Mouse (Mus musculus) frontal cortex, adult (tissue): ENCODE results near the gene Celf2.

Source experiments
- ATAC-seq: cut with Nextera tagmentation; 2 replicates; pipeline ENCODE4 v1.9.2; 2017; ENCODE audit warnings: mild to moderate bottlenecking, moderate library complexity, mixed read lengths; ENCODE audit not compliant: low TSS enrichment

Gene Celf2

GRCm38 (mm10) chr2:7207691-7208504 lies 301.5 kb downstream of the Celf2 start:
- ATAC-seq = no peak

- peak; percentile 31; the same call in 1 of the 2 replicates for ATAC-seq
These were observed 315.9 kb downstream of the Celf2 start for GRCm38 (mm10) chr2:7193413-7193812.

GRCm38 (mm10) chr2:7179186-7179585 lies 330.2 kb downstream of the Celf2 start:
- peak; percentile 77 for ATAC-seq

- peak; percentile 64 for ATAC-seq
These were observed 335.9 kb downstream of the Celf2 start for GRCm38 (mm10) chr2:7173271-7174064.

DNA sequence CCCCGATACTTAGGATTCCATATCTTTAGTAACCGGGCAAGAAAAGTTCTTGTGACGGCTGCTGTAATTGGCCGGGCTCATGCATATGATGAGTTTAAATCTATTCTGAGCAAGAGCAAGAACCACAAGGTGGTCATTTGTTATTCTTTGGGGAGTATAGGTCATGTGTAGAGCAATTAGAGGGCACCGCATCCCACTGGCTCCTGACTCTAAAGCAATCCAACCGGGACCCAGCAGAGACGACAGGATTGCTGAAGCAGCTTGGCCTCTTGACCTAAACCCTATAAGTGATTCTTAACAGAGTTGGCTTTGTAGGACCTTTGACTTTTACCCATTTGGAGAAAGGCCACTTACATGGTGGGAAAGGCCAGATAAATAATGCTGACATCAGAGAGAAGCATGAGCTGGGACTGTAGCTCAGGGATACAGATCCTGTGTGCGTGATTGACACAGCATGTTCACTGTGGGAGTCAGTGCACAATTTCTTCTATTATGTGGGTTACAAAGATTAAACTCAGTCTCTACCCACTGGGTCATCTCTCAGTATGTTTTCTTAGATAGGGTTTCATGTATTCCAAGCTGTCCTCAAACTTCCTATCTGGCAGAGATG lies 338.2 kb downstream of the Celf2 start:
- ATAC-seq = no peak

DNA sequence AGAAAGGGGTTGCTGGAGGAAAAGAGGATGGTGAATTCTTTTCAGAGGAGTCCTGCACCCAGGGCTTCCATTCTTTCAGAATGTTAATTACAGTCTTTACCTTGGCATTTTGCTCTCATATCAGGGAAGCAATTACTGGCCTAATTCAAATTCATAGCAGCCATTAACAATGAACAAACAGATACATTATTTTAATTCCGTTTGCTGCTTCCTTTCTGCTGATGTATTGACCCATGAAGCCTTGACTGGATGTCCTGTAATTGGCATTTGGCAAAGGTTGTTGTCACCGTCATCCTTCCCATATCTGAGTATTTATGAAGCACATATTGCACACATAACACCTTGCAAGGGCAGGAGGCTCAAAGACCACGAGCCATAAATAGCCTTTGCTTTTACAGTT lies 343.6 kb downstream of the Celf2 start:
- no peak for ATAC-seq

GRCm38 (mm10) chr2:7160108-7160507 lies 349.3 kb downstream of the Celf2 start:
- ATAC-seq = no peak

GRCm38 (mm10) chr2:7147303-7147702 lies 362.1 kb downstream of the Celf2 start:
- no peak for ATAC-seq

DNA sequence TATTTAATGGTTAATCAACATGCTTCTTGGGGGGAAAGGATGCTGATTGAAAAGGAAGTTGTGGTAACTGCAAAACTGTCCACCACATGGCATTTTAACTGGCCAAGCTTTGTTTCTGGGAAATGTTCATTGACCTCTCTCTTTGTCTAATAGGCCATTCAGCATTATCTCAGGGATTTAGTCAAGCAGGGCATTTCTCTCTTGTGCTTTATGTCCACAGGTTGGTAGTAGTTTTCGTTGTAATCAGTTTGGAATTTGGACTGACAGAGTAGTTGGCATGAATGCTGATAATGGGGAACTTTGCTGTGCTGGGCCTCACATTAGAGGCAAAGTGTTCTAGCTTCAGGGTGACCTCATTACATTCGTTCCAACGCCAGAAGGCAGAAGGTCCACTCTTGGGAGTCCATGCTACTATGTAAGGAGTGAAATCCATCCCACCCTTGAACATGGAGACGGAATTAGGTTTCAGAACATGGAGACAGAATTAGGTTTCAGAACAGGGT lies 363.8 kb downstream of the Celf2 start:
- ATAC-seq = no peak

GRCm38 (mm10) chr2:7144871-7145270 lies 364.5 kb downstream of the Celf2 start:
- peak; percentile 66 for ATAC-seq

- ATAC-seq = peak; percentile 75
These were observed 386.0 kb downstream of the Celf2 start for GRCm38 (mm10) chr2:7123366-7123765.

DNA sequence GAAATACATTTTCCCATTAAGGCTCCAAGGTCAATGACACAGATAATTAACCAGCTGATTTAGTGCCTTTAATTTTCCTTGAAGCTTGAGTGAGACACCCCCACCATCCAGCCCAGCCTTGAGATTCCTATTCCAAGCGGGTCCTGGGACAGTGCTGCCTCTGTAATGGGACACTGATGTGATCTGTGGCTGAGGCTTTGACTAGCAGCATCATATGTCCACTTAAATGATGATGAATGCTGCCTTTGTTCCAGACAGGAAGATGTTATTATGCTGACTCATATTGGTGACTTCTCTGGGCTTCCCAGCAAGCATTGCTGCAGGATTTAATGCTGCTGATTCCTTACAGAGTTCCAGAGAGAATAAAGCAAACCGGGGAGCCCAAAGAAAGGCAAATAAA lies 393.6 kb downstream of the Celf2 start:
- no peak for ATAC-seq

- ATAC-seq = no peak
These were observed 394.2 kb downstream of the Celf2 start for GRCm38 (mm10) chr2:7115161-7115560.

DNA sequence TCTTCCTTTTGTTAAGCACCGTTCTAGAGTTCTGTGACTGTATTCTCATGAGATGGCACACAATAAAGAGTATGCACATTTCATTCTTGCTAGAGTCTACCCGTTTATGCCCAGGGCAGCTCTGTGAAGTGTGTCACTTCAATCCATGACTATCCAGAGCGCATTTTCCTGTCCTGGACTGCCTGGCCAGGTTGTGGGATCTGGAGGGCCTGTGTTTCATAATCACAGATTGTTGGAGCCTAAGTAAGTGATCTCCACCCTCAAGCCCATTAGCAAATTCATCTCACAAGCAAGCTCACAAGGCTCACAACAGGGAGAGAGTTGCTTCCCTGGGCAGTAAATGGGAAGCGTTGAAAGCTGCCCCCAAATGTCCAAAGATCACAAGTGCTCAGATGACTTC lies 395.6 kb downstream of the Celf2 start:
- no peak for ATAC-seq

DNA sequence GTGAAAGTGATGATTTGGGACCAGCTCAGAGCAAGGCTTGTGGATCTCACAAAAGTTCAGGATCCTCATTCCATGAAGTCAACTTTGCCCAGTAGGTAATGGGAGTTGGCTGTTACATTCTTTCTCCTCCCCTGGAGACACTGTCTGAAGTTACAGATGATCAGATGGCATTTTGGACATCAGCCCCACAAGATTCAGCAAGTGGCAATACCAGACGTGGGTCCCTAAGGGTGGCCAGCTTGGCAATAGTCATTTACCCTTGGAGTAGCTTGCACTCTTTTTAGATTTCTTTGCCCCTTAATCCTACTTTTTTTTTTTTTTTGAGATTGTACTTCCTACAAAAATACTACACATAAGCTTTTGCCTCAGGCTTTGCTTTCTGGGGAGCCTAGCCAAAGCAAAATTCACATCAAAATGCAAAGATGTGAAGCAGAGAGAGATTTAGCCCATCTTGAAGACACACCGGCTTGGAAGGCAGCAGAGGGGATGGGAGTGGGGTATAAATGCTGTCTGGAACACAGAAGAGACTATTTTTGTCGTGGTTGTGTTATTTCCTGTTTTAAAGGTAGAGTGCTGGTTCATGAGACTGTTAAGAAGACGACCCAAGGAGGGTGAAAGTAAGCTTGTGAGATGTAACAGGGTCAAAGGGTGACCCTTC lies 397.1 kb downstream of the Celf2 start:
- ATAC-seq = peak; percentile 58

DNA sequence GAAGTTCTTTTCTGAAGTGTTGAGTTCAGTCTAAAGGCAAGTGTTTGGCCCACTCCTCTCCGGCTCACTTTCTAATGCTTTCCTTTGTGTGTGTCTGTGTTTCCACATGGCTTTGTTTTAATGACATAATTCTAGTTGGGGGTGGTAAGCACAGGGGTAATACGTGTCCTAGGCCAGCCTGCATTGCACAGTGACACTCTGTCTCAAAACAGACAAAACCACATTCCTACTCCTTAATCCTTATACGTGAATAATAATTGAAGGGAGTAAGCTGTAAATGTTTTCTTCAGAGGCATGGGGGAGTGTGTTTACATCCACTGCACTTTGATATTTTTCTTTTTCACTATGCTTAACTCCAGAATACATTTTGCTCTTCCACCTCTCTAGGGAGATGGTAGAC lies 415.9 kb downstream of the Celf2 start:
- ATAC-seq = no peak

GRCm38 (mm10) chr2:7092641-7093040 lies 416.7 kb downstream of the Celf2 start:
- ATAC-seq = no peak

DNA sequence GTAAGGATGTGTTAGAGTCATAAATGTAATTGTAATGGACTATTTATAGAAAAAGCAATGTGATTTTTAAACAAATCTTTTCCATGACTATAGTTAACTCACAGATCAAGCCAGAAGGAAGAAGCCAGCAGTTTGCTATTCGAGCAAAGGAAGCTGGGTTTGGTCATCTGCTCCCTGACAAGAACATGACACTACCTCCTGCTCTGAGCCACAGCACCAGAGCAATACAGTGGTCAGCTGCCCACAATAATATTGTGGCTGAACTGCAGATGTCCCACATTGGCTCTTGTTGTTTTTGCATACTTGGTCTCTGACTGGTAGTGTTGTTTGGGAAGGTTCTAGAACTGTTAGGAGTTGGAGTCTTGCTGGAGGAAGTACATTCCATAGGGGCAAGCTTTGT lies 418.9 kb downstream of the Celf2 start:
- ATAC-seq = no peak

DNA sequence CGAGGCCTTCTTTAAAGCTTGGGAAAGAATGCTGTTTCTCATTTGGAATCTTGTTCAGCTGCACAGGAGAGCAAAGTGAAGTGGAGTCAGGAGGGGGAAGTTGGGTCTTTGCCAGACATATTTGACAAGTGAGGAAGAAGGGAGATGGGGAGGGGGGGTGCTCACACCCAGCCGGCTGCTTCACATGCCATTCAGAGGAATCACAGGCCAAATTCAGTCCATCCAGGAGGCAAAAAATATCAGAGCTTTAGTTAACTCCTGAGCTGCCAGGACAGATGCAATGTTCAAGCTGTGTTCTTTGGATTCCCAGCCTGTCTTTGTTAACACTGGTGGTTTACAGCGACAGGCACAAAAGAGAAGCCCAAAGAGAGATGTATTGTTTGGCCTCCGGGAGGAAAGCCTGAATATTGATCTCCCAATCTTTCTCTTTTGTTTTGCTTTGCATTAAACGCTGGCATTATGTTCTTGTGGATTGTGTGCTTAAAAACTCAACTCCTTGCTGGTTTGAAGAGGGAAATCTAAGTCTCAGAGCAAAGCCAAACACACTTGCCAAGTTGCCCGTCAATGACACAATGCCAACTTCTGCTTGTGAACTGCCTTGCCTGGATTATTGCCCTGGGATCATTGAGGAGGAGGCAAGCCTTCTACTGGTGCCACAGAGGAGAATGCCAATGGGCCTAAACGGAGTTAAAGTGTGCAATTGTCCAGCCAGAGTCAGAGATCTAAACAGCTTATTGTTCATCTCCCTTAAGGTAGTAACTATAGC lies 420.1 kb downstream of the Celf2 start:
- peak; percentile 35 for ATAC-seq

- no peak for ATAC-seq
These were observed 420.8 kb downstream of the Celf2 start for GRCm38 (mm10) chr2:7088536-7088935.

DNA sequence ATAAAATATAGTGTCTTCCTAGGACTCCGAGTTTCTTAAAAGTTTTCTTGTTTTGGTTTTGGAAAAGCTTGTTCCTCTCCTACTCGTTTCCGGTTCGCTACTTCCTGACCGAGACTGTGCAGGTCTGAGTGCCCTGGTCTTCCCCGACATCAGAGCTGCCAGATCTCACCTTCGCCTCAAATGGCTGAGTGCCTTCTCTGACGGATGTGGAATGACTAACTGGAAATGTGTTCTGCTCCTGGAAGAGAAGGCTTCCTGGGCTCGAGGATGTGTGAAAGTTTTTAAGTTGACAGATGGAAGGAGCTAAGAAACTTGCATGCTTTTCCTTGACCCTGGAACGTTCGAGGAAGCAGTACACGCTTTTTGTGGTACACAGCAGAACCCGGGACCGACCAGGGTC lies 421.9 kb downstream of the Celf2 start:
- no peak for ATAC-seq
